Mouse (Mus musculus): ENCODE measurements around the gene Fkbp5. TPM values are rescaled to one million over a fixed set of nuclear protein-coding genes. Genes with fewer than 3 reads are reported as not detected.

The Fkbp5 gene
- polyA plus RNA-seq, 1 experiment from 2014 or later, result 10.0 TPM

DNA sequence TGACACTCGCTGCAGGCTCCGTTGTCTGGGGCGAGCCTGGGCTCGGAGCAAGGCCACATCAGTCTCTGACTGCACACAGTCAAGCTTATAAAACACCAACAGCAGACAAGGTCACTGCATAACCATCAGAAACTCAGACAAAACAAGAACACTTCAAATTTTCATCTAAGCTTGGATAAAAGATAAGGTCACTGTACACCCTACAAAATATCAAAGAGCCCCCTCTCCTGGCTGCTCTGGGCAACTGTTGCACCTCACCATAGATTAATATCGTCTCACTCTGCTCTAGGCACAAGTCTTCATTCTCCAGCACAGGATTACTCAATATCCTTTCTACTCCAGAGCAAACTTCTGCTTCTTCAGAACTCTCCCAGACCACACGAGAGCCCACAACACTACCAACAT lies 85.4 kb downstream of the Fkbp5 start:
- ATAC-seq (ENCODE audit: low FRiP score, low TSS enrichment), result no peak
- no peak overlapping the region for H3K27ac ChIP-seq (ENCODE audit: low read depth, low read length)

DNA sequence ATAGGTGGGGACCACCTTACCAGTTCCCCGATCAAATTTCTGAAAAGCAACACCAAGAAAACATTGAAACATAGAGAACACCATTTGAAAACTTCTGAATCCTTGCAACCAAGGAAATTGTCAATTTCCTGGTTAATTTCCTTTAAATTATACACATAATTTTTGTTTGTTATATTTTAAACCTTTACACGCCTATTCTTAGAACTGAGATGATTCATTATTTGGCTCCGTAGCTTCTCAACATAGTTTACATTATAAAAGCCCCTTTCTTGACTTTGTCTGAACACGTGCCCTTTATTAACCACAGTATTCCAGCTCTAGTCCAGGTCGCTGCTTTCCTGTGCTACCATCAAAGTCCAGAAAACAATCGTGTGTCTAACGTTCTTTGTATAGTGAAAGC lies 86.3 kb downstream of the Fkbp5 start:
- Histone ChIP-seq H3K9ac (ENCODE audit: low read depth, low read length) (no peak overlapping the region), H3K4me1 (ENCODE audit: control insufficient read depth, insufficient read depth, low read length) (no peaks in the 10 kb centered on the region), H3K36me3 (ENCODE audit: control insufficient read depth, insufficient read depth, low read length) (peaks cover 13% of the 10 kb centered on the region; the same call in 1 of the 2 replicates), H3K27me3 (ENCODE audit: control insufficient read depth, insufficient read depth, low read length) (no peaks in the 10 kb centered on the region), H3K27ac (ENCODE audit: low read depth, low read length) (no peak overlapping the region), H3K9me3 (ENCODE audit: control insufficient read depth, low read length) (no peaks in the 10 kb centered on the region), H3K4me3 (ENCODE audit: low read length) (no peak overlapping the region), H3K4me2 (replicated peaks; ENCODE audit: low read depth, low read length) (no peak overlapping the region)
- WGBS, result 83% methylated on average over 7 of the region's 7 CpGs
- ATAC-seq (ENCODE audit: low FRiP score, low TSS enrichment), result no peak

More for the DNA sequence above, 85.4 kb downstream of the Fkbp5 start:
- H3K27me3 ChIP-seq (ENCODE audit: control insufficient read depth, insufficient read depth, low read length), result no peaks in the 10 kb centered on the region
- WGBS, result 89% methylated on average over 6 of the region's 6 CpGs
- H3K9ac ChIP-seq (ENCODE audit: low read depth, low read length), result no peak overlapping the region
- H3K4me1 ChIP-seq (ENCODE audit: control insufficient read depth, insufficient read depth, low read length), result no peaks in the 10 kb centered on the region
- H3K4me2 ChIP-seq (replicated peaks; ENCODE audit: low read depth, low read length), result no peak overlapping the region
- no peak overlapping the region for H3K4me3 ChIP-seq (ENCODE audit: low read length)
- no peaks in the 10 kb centered on the region for H3K9me3 ChIP-seq (ENCODE audit: control insufficient read depth, low read length)
- peaks cover 7% of the 10 kb centered on the region; the same call in 1 of the 2 replicates for H3K36me3 ChIP-seq (ENCODE audit: control insufficient read depth, insufficient read depth, low read length)

GRCm38 (mm10) chr17:28428474-28429258 lies 88.7 kb downstream of the Fkbp5 start:
- no peaks in the 10 kb centered on the region for H3K9me3 ChIP-seq (ENCODE audit: control insufficient read depth, low read length)
- H3K9ac ChIP-seq (ENCODE audit: low read depth, low read length), result no peak overlapping the region
- H3K27me3 ChIP-seq (ENCODE audit: control insufficient read depth, insufficient read depth, low read length), result no peaks in the 10 kb centered on the region
- 78% methylated on average over 15 of the region's 15 CpGs for WGBS
- H3K4me3 ChIP-seq (ENCODE audit: low read length), result no peak overlapping the region
- ATAC-seq (ENCODE audit: low FRiP score, low TSS enrichment), result no peak
- H3K4me1 ChIP-seq (ENCODE audit: control insufficient read depth, insufficient read depth, low read length), result no peaks in the 10 kb centered on the region
- no peak overlapping the region for H3K4me2 ChIP-seq (replicated peaks; ENCODE audit: low read depth, low read length)
- H3K36me3 ChIP-seq (ENCODE audit: control insufficient read depth, insufficient read depth, low read length), result peaks cover 13% of the 10 kb centered on the region; the same call in 1 of the 2 replicates
- H3K27ac ChIP-seq (ENCODE audit: low read depth, low read length), result no peak overlapping the region

GRCm38 (mm10) chr17:28427666-28428065 lies 89.7 kb downstream of the Fkbp5 start:
- Histone ChIP-seq H3K4me2 (replicated peaks; ENCODE audit: low read depth, low read length) (no peak overlapping the region), H3K4me1 (ENCODE audit: control insufficient read depth, insufficient read depth, low read length) (no peaks in the 10 kb centered on the region), H3K4me3 (ENCODE audit: low read length) (no peak overlapping the region), H3K36me3 (ENCODE audit: control insufficient read depth, insufficient read depth, low read length) (peaks cover 13% of the 10 kb centered on the region; the same call in 1 of the 2 replicates), H3K27ac (ENCODE audit: low read depth, low read length) (no peak overlapping the region), H3K27me3 (ENCODE audit: control insufficient read depth, insufficient read depth, low read length) (no peaks in the 10 kb centered on the region), H3K9ac (ENCODE audit: low read depth, low read length) (no peak overlapping the region), H3K9me3 (ENCODE audit: control insufficient read depth, low read length) (no peaks in the 10 kb centered on the region)
- no peak for ATAC-seq (ENCODE audit: low FRiP score, low TSS enrichment)
- 89% methylated on average over 6 of the region's 6 CpGs for WGBS

DNA sequence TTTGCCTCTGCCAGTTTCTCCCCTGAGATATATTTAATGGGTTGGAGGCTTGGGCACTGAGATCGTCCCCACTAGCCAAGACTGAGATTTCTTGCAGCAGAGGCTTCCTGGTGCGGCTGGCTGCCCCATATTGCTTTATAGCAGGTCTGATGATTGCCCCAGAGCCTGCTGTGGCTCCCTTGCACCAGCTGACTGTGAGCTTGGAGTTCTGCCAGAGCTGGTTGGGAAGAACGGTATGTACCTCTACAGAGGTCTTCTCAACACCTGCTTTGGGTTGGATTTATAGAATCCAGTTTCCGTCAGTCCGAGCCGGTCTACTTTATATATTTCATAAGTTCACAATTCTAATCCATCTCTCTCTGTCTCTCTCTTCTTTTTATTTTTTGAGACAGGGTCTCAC lies 93.0 kb downstream of the Fkbp5 start:
- Histone ChIP-seq H3K9ac (ENCODE audit: low read depth, low read length) (no peak overlapping the region), H3K36me3 (ENCODE audit: control insufficient read depth, insufficient read depth, low read length) (peaks cover 10% of the 10 kb centered on the region; the same call in 1 of the 2 replicates), H3K4me1 (ENCODE audit: control insufficient read depth, insufficient read depth, low read length) (no peaks in the 10 kb centered on the region), H3K4me2 (replicated peaks; ENCODE audit: low read depth, low read length) (no peak overlapping the region), H3K9me3 (ENCODE audit: control insufficient read depth, low read length) (no peaks in the 10 kb centered on the region), H3K27ac (ENCODE audit: low read depth, low read length) (no peak overlapping the region), H3K4me3 (ENCODE audit: low read length) (no peak overlapping the region), H3K27me3 (ENCODE audit: control insufficient read depth, insufficient read depth, low read length) (no peaks in the 10 kb centered on the region)
- 77% methylated on average over 6 of the region's 6 CpGs for WGBS
- no peak for ATAC-seq (ENCODE audit: low FRiP score, low TSS enrichment)

GRCm38 (mm10) chr17:28421071-28421470 lies 96.3 kb downstream of the Fkbp5 start:
- no peak overlapping the region for H3K4me3 ChIP-seq (ENCODE audit: low read length)
- H3K9ac ChIP-seq (ENCODE audit: low read depth, low read length), result no peak overlapping the region
- no peaks in the 10 kb centered on the region for H3K9me3 ChIP-seq (ENCODE audit: control insufficient read depth, low read length)
- no peaks in the 10 kb centered on the region for H3K27me3 ChIP-seq (ENCODE audit: control insufficient read depth, insufficient read depth, low read length)
- 64% methylated on average over 5 of the region's 5 CpGs for WGBS
- no peak overlapping the region for H3K4me2 ChIP-seq (replicated peaks; ENCODE audit: low read depth, low read length)
- no peak for ATAC-seq (ENCODE audit: low FRiP score, low TSS enrichment)
- no peaks in the 10 kb centered on the region; the same call in 1 of the 2 replicates for H3K36me3 ChIP-seq (ENCODE audit: control insufficient read depth, insufficient read depth, low read length)
- H3K4me1 ChIP-seq (ENCODE audit: control insufficient read depth, insufficient read depth, low read length), result no peaks in the 10 kb centered on the region
- H3K27ac ChIP-seq (ENCODE audit: low read depth, low read length), result no peak overlapping the region

- no peaks in the 10 kb centered on the region for H3K4me1 ChIP-seq (ENCODE audit: control insufficient read depth, insufficient read depth, low read length)
- no peak overlapping the region for H3K4me2 ChIP-seq (replicated peaks; ENCODE audit: low read depth, low read length)
- no peak overlapping the region for H3K27ac ChIP-seq (ENCODE audit: low read depth, low read length)
Measured at GRCm38 (mm10) chr17:28420229-28421051, 96.9 kb downstream of the Fkbp5 start.

DNA sequence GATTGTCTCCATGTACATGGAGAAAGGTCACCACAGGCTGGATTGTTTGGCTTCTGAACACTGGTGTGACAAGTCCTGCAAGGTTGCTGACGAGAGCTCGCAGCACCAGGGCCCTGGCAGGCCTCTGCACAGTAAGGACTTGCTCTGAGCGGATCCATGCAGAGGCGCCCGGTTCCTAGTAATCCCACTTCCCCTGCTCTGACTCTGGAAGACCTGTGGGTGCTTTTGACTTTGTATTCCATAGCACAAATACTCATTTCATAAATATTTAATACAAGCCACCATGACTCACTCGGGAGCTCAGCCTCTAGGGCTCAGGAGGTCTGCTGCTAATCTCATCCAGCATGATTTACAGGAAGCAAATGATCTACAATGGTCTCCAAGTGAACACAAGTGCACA lies 97.7 kb downstream of the Fkbp5 start:
- WGBS, result 74% methylated on average over 6 of the region's 6 CpGs
- H3K4me3 ChIP-seq (ENCODE audit: low read length), result no peak overlapping the region
- no peak overlapping the region for H3K9ac ChIP-seq (ENCODE audit: low read depth, low read length)
- no peak overlapping the region for H3K4me2 ChIP-seq (replicated peaks; ENCODE audit: low read depth, low read length)
- H3K27ac ChIP-seq (ENCODE audit: low read depth, low read length), result no peak overlapping the region
- no peaks in the 10 kb centered on the region; the same call in 1 of the 2 replicates for H3K36me3 ChIP-seq (ENCODE audit: control insufficient read depth, insufficient read depth, low read length)
- no peaks in the 10 kb centered on the region for H3K4me1 ChIP-seq (ENCODE audit: control insufficient read depth, insufficient read depth, low read length)
- no peaks in the 10 kb centered on the region for H3K9me3 ChIP-seq (ENCODE audit: control insufficient read depth, low read length)
- no peaks in the 10 kb centered on the region for H3K27me3 ChIP-seq (ENCODE audit: control insufficient read depth, insufficient read depth, low read length)
- ATAC-seq (ENCODE audit: low FRiP score, low TSS enrichment), result no peak

More at GRCm38 (mm10) chr17:28420229-28421051, 96.9 kb downstream of the Fkbp5 start:
- Histone ChIP-seq H3K4me3 (ENCODE audit: low read length) (no peak overlapping the region), H3K36me3 (ENCODE audit: control insufficient read depth, insufficient read depth, low read length) (no peaks in the 10 kb centered on the region; the same call in 1 of the 2 replicates), H3K9ac (ENCODE audit: low read depth, low read length) (no peak overlapping the region), H3K27me3 (ENCODE audit: control insufficient read depth, insufficient read depth, low read length) (no peaks in the 10 kb centered on the region), H3K9me3 (ENCODE audit: control insufficient read depth, low read length) (no peaks in the 10 kb centered on the region)
- no peak for ATAC-seq (ENCODE audit: low FRiP score, low TSS enrichment)
- 23% methylated on average over 12 of the region's 12 CpGs for WGBS

- Histone ChIP-seq H3K9me3 (ENCODE audit: control insufficient read depth, low read length) (no peaks in the 10 kb centered on the region), H3K36me3 (ENCODE audit: control insufficient read depth, insufficient read depth, low read length) (peaks cover 3% of the 10 kb centered on the region; the same call in 1 of the 2 replicates), H3K27me3 (ENCODE audit: control insufficient read depth, insufficient read depth, low read length) (no peaks in the 10 kb centered on the region), H3K4me3 (ENCODE audit: low read length) (no peak overlapping the region), H3K27ac (ENCODE audit: low read depth, low read length) (no peak overlapping the region), H3K9ac (ENCODE audit: low read depth, low read length) (no peak overlapping the region), H3K4me1 (ENCODE audit: control insufficient read depth, insufficient read depth, low read length) (no peaks in the 10 kb centered on the region), H3K4me2 (replicated peaks; ENCODE audit: low read depth, low read length) (no peak overlapping the region)
- 88% methylated on average over 1 of the region's 1 CpGs for WGBS
- no peak for ATAC-seq (ENCODE audit: low FRiP score, low TSS enrichment)
Measured at GRCm38 (mm10) chr17:28418954-28419353, 98.4 kb downstream of the Fkbp5 start.
